Mouse (Mus musculus): ENCODE measurements around the gene Zfp185.

DNA sequence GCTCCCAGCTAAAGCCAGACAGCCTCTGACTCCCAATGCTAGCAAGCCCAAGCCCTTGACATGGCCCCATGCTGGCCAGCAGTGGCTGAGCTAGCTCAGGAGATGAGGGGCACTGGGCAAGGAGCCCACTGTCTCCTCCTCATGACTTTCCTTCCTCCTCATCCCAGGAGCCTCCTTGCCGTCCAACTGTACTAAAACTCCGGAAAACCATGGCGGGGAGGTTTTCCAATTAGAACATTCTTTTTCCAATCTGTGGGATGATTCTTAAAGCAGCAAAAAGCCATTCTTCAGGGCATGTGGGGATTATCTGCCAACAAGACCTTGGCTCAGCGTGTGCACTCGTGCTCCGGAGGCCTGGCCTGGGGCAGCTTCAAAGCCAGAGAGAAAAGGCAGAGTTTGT, 4.3 kb upstream of the Zfp185 start:
- TF ChIP-seq USF1 (IDR thresholded peaks at IDR 0.05; ENCODE audit: low read depth) (no peak), CTCF (IDR thresholded peaks at IDR 0.05; ENCODE audit: control insufficient read depth, insufficient read depth, insufficient read length) (no peak), MYOD1 (IDR thresholded peaks at IDR 0.05; ENCODE audit: control insufficient read depth, insufficient read length, low read depth) (no peak), FOSL1 (IDR thresholded peaks at IDR 0.05; ENCODE audit: insufficient read depth, low read length, poor library complexity, severe bottlenecking) (no peak), MAX (IDR thresholded peaks at IDR 0.05) (no peak)
